Mouse (Mus musculus): ENCODE measurements around the gene Cdc123. TPM values are rescaled to one million over a fixed set of nuclear protein-coding genes. Genes with fewer than 3 reads are reported as not detected.

Cdc123 gene
- polyA plus RNA-seq, 1 experiment = 124 TPM

- peak in 1 of 2 experiments; percentile 45 for DNase-seq (ENCODE audit: extremely low spot score in 1 of 2, low spot score in 1 of 2)
Observed at GRCm38 (mm10) chr2:5806201-5806600, 38.8 kb downstream of the Cdc123 start.

DNA sequence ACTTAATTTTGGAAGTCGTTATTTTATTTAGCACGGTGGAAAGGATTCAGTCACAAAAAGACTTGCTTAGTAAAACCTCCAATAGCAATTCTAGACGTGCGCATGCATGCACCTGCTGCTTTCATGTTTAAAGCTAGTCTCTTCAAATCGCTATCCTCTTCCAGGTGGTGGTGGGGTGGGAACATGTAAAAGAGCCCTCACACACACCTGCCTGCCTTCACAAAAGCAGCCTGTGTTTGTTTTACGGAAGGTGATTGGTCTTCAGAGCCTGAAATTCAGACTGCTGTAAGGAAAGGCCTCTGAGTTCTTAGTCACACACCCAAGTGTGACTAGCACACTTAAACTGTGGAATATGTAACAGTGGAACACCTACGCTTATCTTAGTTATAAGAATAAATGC lies 39.7 kb downstream of the Cdc123 start:
- DNase-seq (ENCODE audit: extremely low spot score in 1 of 2, low spot score in 1 of 2) = no peak

DNA sequence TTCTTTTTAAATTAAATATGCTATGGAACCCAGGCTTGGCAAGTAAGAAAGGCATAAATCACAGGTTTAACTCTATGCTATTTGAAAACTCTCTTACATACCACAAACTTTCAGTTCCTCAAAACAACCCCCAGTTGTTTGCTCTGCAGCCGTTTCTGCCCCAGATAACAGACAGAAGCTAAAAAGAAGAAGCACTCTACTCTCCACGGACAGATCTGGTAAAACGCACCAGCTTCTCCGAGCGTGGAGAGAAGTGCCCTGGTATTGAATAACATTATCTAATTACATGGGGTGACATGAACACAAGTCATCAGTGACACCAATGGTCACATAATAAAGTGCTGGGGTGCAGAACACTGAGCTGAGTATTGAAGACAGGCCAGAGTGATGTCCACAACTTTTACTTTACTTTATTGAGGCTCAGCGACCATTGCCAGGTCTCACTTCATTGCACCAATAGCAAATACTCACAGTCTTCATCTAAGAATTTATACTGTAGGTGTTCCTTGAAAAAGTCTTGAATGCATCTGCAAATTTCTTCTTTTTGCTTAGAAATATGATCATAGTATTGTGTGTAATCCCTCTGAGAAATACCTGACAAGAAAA lies 40.4 kb downstream of the Cdc123 start:
- no peak for DNase-seq (ENCODE audit: extremely low spot score in 1 of 2, low spot score in 1 of 2)

GRCm38 (mm10) chr2:5801927-5802590 lies 42.9 kb downstream of the Cdc123 start:
- DNase-seq (ENCODE audit: extremely low spot score in 1 of 2, low spot score in 1 of 2) = no peak

- DNase-seq (ENCODE audit: extremely low spot score in 1 of 2, low spot score in 1 of 2) = no peak
Observed at GRCm38 (mm10) chr2:5801182-5801640, 43.8 kb downstream of the Cdc123 start.

DNA sequence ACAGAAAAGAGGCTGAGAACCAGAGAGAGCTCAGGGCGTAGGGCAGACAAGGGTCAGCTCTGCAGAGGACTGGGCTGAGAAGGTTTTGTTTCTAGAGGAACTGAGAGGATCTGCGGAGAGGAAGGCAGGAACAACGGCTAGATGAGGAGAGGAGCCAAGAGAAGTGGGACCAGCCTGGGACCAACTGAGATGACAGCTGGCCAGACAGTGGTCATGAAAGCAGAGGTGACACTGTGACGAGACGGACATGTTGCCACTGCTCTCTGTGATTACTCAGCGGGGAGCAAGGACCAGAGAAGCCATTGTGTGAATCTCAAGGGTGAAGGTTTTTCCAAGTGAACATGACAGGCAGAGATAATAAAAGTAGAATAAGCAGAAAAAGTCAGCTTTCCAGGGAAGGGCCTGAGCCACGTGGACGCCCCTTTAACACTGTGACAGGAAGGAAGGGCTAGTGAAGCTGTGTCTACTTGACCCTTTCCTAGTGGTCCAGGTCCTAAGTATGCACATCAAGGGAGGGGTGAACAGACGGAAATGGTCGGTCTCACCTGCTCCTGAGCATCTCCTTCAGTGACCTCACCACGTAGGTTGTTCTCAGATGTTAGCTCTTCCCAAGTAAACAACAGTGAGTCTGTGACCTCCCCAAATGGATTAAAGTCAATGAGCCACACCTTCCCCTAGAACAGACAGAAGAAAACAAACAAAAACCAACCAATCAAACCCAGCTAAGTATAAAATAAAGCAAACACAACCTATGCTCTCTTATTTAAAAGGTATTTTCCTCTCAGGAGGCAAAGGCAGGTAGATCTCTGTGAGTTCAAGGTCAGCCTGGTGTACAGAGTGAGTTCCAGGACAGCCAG lies 46.9 kb downstream of the Cdc123 start:
- no peak for DNase-seq (ENCODE audit: extremely low spot score in 1 of 2, low spot score in 1 of 2)

DNA sequence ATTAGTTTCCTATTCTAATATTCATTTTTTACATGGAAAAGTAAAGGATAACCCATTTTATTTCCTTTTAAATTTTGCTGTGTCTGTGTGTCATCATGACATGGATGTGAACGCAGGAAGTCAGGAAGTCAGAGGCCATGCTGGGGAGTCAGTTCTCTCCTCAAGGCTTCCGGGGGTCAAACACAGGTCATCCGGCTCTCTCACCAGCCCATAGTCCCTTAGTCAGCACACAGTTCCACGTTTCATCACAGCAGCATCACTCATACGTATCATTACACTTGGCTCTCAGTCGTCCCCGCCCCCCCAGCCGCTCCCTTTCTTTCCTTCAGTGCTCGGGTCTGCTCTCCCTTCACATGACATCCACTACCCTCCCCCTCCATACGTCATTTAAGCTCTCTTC lies 51.2 kb downstream of the Cdc123 start:
- no peak for DNase-seq (ENCODE audit: extremely low spot score in 1 of 2, low spot score in 1 of 2)

DNA sequence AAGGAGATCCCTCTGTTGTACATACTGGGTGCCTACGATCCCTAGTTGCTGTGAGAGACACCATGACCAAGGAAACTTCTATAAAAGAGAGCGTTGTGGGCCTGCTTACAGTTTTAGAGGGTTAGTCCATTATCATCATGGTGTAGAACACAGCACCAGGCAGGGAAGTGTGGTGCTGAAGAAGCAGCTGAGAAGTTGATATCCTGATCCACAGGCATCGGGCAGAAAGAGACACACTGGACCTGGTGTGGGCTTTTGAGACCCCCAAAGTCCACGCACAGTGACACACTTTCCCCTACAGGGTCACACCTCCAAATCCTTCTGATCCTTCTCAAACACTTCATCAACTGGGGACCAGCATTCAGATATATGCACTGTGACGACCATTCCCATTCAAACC lies 52.9 kb downstream of the Cdc123 start:
- no peak for DNase-seq (ENCODE audit: extremely low spot score in 1 of 2, low spot score in 1 of 2)

- no peak for DNase-seq (ENCODE audit: extremely low spot score in 1 of 2, low spot score in 1 of 2)
Observed at GRCm38 (mm10) chr2:5789625-5790160, 55.3 kb downstream of the Cdc123 start.

- no peak for DNase-seq (ENCODE audit: extremely low spot score in 1 of 2, low spot score in 1 of 2)
Observed at GRCm38 (mm10) chr2:5787391-5787790, 57.6 kb downstream of the Cdc123 start.

GRCm38 (mm10) chr2:5772464-5772863 lies 72.5 kb downstream of the Cdc123 start:
- no peak for DNase-seq (ENCODE audit: extremely low spot score in 1 of 2, low spot score in 1 of 2)

DNA sequence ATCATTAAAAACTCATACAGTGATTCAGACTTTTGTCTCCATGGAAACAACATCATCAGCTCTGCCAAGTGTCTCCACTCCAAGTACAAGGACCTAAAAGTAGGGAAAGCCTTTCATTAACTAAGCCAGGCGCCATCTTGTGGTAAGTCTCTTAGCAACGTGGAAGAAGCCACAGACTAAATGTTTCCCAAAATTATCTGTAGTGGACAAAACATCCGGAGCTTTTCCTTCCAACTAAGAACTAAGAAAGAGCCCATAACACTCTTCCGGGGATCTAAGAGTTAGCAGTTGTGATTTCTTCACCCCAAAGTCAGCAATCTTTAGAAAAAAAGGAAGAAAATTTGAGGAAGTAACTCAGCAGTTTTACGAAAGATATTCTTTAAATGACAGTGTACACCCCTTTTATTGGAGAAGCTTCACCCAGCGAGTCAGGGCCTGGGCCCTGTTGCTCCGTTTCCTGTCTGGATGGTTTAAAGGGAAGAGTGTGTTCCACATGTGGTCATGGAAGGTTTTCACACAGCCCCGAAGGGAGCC lies 74.2 kb downstream of the Cdc123 start:
- DNase-seq (ENCODE audit: extremely low spot score in 1 of 2, low spot score in 1 of 2) = peak; percentile 57 to 85

GRCm38 (mm10) chr2:5769630-5770029 lies 75.3 kb downstream of the Cdc123 start:
- DNase-seq (ENCODE audit: extremely low spot score in 1 of 2, low spot score in 1 of 2) = no peak

- no peak for DNase-seq (ENCODE audit: extremely low spot score in 1 of 2, low spot score in 1 of 2)
Observed at GRCm38 (mm10) chr2:5768946-5769345, 76.0 kb downstream of the Cdc123 start.

DNA sequence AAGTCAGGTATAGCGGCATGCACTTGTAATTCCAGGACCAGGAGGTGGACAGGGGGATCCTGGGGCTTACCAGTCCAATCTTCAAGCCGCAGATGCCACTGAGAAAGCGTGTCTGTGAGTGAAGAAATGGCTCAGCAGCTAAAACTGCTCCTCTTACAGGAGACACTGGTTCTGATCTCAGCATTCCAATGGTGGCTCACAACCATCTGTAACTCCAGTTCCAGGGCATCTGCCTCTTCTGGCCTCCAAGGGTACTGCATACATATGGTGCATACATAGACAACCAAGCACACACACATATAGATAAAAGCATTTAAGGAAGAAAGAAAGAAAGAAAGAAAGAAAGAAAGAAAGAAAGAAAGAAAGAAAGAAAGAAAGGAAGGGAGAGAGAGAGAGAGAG lies 82.9 kb downstream of the Cdc123 start:
- DNase-seq (ENCODE audit: extremely low spot score in 1 of 2, low spot score in 1 of 2) = no peak

DNA sequence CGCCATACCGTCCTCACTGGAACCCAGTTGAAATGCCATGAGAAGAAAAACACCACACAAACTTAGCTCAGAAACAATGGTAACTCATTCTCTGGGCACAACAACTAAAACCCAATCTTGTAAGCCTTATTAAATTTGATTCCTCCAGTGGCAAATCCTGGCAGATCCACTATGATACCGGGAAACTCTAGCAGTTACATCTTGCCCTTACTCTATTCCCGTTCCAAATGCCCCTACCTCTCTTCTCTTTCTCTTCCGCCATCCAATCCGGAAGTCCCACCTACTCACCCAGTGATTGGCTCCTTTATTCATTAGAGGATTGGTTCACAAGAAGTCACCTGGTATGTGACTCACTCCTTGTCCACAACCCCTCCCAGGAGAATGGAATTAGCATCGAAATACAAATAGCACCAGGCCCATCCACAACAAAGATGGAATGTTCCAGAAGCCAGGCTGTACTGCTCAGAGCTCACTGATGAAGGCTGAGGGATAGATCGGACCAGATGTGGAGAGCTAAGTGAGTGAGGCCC lies 84.4 kb downstream of the Cdc123 start:
- DNase-seq (ENCODE audit: extremely low spot score in 1 of 2, low spot score in 1 of 2) = no peak

DNA sequence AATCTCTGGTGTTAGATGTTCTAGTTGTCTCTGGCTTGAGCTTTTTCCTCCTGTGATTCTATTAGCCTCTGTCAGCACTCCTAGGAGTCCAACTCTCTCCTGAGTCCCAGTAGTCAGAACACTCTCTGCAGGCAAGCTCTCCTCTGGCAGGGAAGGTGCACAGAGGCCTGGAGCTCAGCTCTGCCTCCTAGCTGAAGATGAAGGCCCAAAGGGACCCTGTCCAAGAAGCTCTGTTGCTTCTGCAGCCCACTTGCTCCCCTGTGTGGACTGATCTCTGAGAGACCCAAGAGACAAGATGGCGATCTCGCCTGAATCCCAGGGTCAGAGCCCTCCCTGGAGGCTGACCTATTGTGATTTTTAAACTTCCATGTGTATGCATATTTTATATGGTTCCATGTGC lies 86.4 kb downstream of the Cdc123 start:
- no peak for DNase-seq (ENCODE audit: extremely low spot score in 1 of 2, low spot score in 1 of 2)

GRCm38 (mm10) chr2:5750872-5751271 lies 94.1 kb downstream of the Cdc123 start:
- no peak for DNase-seq (ENCODE audit: extremely low spot score in 1 of 2, low spot score in 1 of 2)

DNA sequence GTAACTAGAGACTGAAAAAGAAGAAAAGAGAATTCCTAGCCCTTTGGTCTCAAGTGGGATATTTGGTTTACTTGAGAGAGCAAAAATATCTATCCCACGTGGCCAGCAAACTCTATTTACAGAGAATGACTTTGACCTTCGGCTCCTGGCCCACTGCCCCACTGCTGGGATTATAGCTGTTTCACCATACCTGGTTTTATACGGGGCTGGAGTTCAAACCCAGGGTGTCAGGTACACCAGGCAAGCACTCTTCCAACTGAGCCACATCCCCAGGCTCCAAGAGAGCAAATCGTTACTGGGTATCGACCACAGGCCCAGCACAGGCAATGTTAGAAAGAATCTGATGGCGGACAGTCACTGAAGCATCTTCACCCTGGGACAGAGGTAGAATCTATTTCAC lies 95.8 kb downstream of the Cdc123 start:
- no peak for DNase-seq (ENCODE audit: extremely low spot score in 1 of 2, low spot score in 1 of 2)

- DNase-seq (ENCODE audit: extremely low spot score in 1 of 2, low spot score in 1 of 2) = no peak
Observed at GRCm38 (mm10) chr2:5747545-5748043, 97.4 kb downstream of the Cdc123 start.

- DNase-seq (ENCODE audit: extremely low spot score in 1 of 2, low spot score in 1 of 2) = no peak
Observed at GRCm38 (mm10) chr2:5746529-5746928, 98.4 kb downstream of the Cdc123 start.

Data from frontal cortex, adult 2 months (tissue).